8 mouse cellular contexts compared by ENCODE assay signal in the genomic region with DNA sequence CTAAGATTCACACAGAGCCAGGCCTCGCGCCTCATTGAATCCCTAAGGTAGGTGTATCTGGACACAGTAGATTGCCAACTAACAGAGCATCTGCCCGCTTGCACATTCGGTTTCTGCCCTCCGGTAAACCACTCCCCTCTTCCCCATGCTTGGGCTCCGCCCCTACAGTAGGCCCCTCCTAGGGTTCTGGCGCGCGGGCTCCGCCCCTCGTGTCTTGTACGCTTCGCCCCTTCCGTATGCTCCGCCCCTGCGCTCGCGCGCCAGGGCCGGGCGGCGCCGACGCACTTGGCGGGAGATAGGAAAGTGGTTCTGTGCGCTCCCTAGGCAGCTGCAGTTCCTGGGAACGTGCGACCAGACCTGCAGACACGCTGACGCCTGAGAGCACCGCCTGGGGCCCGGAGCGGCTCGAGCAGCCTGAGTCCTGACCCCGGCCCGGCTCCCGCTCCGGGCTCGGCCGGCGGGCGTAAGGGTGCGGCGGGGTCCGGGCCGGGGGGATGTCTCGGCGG. TPM values are rescaled to one million over a fixed set of nuclear protein-coding genes. Genes with fewer than 3 reads are reported as not detected.
A peak's percentile ranks its signal among the peaks of the same experiment; 100 is the strongest.
DNase-seq lines count a peak whose midpoint lies in the region; ATAC-seq lines count a peak whose summit lies in the region.

A gene (plus strand): TSS at position 353 of the 506 bp plus-strand sequence.

- peak within 1 kb of the TSS; percentile 58 for H3K4me3 ChIP-seq in hindbrain, embryonic 16.5 days (ENCODE audit: low read length)
- peak within 1 kb of the TSS; percentile 58 for H3K4me3 ChIP-seq in macrophage (ENCODE audit: inconsistent target)

- peaks cover 42% of the 10 kb centered on the region for H3K79me2 ChIP-seq in macrophage (ENCODE audit: inconsistent target)

- H3K4me2 ChIP-seq in hindbrain, embryonic 16.5 days (ENCODE audit: low read length), result peak within 1 kb of the TSS; percentile 95

- H3K36me3 ChIP-seq in hindbrain, embryonic 16.5 days (ENCODE audit: control insufficient read depth, insufficient read depth, low read length), result no peaks in the 10 kb centered on the region
- H3K36me3 ChIP-seq in macrophage (ENCODE audit: inconsistent target), result no peaks in the 10 kb centered on the region

- H3K27ac ChIP-seq in hindbrain, embryonic 16.5 days (ENCODE audit: low read depth, low read length), result no peak within 1 kb of the TSS
- H3K27ac ChIP-seq in macrophage, result no peak within 1 kb of the TSS

- peaks cover 14% of the 10 kb centered on the region for H3K4me1 ChIP-seq in hindbrain, embryonic 16.5 days (ENCODE audit: control insufficient read depth, insufficient read depth, low read depth, low read length)

- H3K27me3 ChIP-seq in hindbrain, embryonic 16.5 days (replicated peaks; ENCODE audit: control insufficient read depth, insufficient read depth, low read length), result no peaks in the 10 kb centered on the region

- DNase-seq in WW6 (ENCODE audit: low read depth, low spot score), result peak; percentile 95
- DNase-seq in cerebellum, postnatal 4 days (ENCODE audit: low spot score in 2 of 2), result peak; percentile 54 to 83
- peak; percentile 92 for DNase-seq in gastrocnemius, adult 18-20 months (ENCODE audit: low spot score)
- peak; percentile 75 to 85 for DNase-seq in left cerebral cortex, adult 18-20 months (ENCODE audit: low spot score in 2 of 2)
- DNase-seq in right cerebral cortex, adult 18-20 months, result peak; percentile 89
- peak; percentile 62 for DNase-seq in urinary bladder, postnatal 10 days (ENCODE audit: low spot score)

- peak; percentile 99 for ATAC-seq in hindbrain, embryonic 16.5 days

- no peaks in the 10 kb centered on the region for H3K9me3 ChIP-seq in hindbrain, embryonic 16.5 days (ENCODE audit: control insufficient read depth, low read length)

- peak within 1 kb of the TSS; percentile 58 for H3K9ac ChIP-seq in hindbrain, embryonic 16.5 days (ENCODE audit: low read depth, low read length)

- WGBS in hindbrain, embryonic 16.5 days, result under 1% methylated on average over 46 of the region's 48 CpGs
- under 1% methylated on average over 48 of the region's 48 CpGs for WGBS in macrophage (ENCODE audit: missing documents)

RNA-seq across cellular contexts. Expression of the gene that starts here (rescaled TPM):
- under 1 TPM; 0.12 to 0.25 TPM for total RNA-seq in gastrocnemius, adult 18-20 months (2021)
- polyA plus RNA-seq in hindbrain, embryonic 16.5 days (2015; fragmentation: Nextera tagmentation; extraction: Ambion mirVana), result 3.8 and 5.9 TPM in 2 replicates
- 1 to 10 TPM in 1 of 2 experiments, under 1 TPM in 1; 0.59 to 2.2 TPM for total RNA-seq in left cerebral cortex, adult 18-20 months (2021)
- 10 to 100 TPM in 17 of 26 experiments, 1 to 10 TPM in 9; 3.3 to 21.6 (median 11.4) TPM for total RNA-seq in macrophage (2018; cell fraction: chromatin; rRNA removed)
- 1 to 10 TPM in 5 of 26 experiments, under 1 TPM in 21; 0.32 to 1.6 (median 0.72) TPM for total RNA-seq in macrophage (2018; cell fraction: cytosol; rRNA removed)
- total RNA-seq in macrophage (2018; cell fraction: nucleus; rRNA removed), result 10 to 100 TPM in 1 of 26 experiments, 1 to 10 TPM in 25; 1.1 to 27.3 (median 4.4) TPM
- 0.27 to 8.1 TPM (median 1.8 TPM) in 3 replicates for polyA plus RNA-seq in macrophage (2018)

Comparison
In these comparisons a context has a peak if more than half of its experiments do, and no peak if none do; other contexts are left out.
1. Peak in DNase-seq in gastrocnemius, adult 18-20 months; RNA of the gene not detected or under 1 TPM.